Mouse (Mus musculus): ENCODE measurements around the gene Nrbp1.

Nrbp1 gene

GRCm38 (mm10) chr5:31240637-31241521 lies at the start of gene Nrbp1, which contains the start of gene Gm9970:
Nrbp1 (plus strand) TSS chr5:31240864.
Gm9970 (minus strand) TSS chr5:31241232.
- in situ Hi-C loops (cut with MboI; ENCODE audit: low pct_unique_long_range_greater_than_20kb in 1 of 2, low sequenced_read_pairs in 2 of 2, unreplicated experiment in 1 of 2), result no loop called here

GRCm38 (mm10) chr5:31192045-31192938 lies 48.4 kb upstream of the Nrbp1 start:
- in situ Hi-C loops (cut with MboI; ENCODE audit: low pct_unique_long_range_greater_than_20kb in 1 of 2, low sequenced_read_pairs in 2 of 2, unreplicated experiment in 1 of 2), result no loop called here

- in situ Hi-C loops (cut with MboI; ENCODE audit: low pct_unique_long_range_greater_than_20kb in 1 of 2, low sequenced_read_pairs in 2 of 2, unreplicated experiment in 1 of 2), result no loop called here
These were observed 47.6 kb upstream of the Nrbp1 start, which contains the start of the genes Snx17 and Eif2b4 for GRCm38 (mm10) chr5:31192939-31193630. Snx17 (plus strand) TSS chr5:31193227. Eif2b4 (minus strand) TSS chr5:31193430.

- in situ Hi-C loops (cut with MboI; ENCODE audit: low pct_unique_long_range_greater_than_20kb in 1 of 2, low sequenced_read_pairs in 2 of 2, unreplicated experiment in 1 of 2), result no loop called here
These were observed 46.9 kb upstream of the Nrbp1 start for GRCm38 (mm10) chr5:31193631-31194281.

- in situ Hi-C loops (cut with MboI; ENCODE audit: low pct_unique_long_range_greater_than_20kb in 1 of 2, low sequenced_read_pairs in 2 of 2, unreplicated experiment in 1 of 2), result no loop called here
These were observed 45.9 kb upstream of the Nrbp1 start for GRCm38 (mm10) chr5:31194486-31195485.

GRCm38 (mm10) chr5:31195671-31196070 lies 45.0 kb upstream of the Nrbp1 start:
- in situ Hi-C loops (cut with MboI; ENCODE audit: low pct_unique_long_range_greater_than_20kb in 1 of 2, low sequenced_read_pairs in 2 of 2, unreplicated experiment in 1 of 2), result no loop called here

GRCm38 (mm10) chr5:31196207-31196606 lies 44.5 kb upstream of the Nrbp1 start:
- in situ Hi-C loops (cut with MboI; ENCODE audit: low pct_unique_long_range_greater_than_20kb in 1 of 2, low sequenced_read_pairs in 2 of 2, unreplicated experiment in 1 of 2), result no loop called here

- in situ Hi-C loops (cut with MboI; ENCODE audit: low pct_unique_long_range_greater_than_20kb in 1 of 2, low sequenced_read_pairs in 2 of 2, unreplicated experiment in 1 of 2), result no loop called here
These were observed 43.6 kb upstream of the Nrbp1 start for GRCm38 (mm10) chr5:31197072-31197471.

- in situ Hi-C loops (cut with MboI; ENCODE audit: low pct_unique_long_range_greater_than_20kb in 1 of 2, low sequenced_read_pairs in 2 of 2, unreplicated experiment in 1 of 2), result no loop called here
These were observed 42.5 kb upstream of the Nrbp1 start for GRCm38 (mm10) chr5:31198170-31198569.

- in situ Hi-C loops (cut with MboI; ENCODE audit: low pct_unique_long_range_greater_than_20kb in 1 of 2, low sequenced_read_pairs in 2 of 2, unreplicated experiment in 1 of 2), result no loop called here
These were observed 41.9 kb upstream of the Nrbp1 start for GRCm38 (mm10) chr5:31198616-31199320.

GRCm38 (mm10) chr5:31199321-31199892 lies 41.3 kb upstream of the Nrbp1 start:
- in situ Hi-C loops (cut with MboI; ENCODE audit: low pct_unique_long_range_greater_than_20kb in 1 of 2, low sequenced_read_pairs in 2 of 2, unreplicated experiment in 1 of 2), result no loop called here

GRCm38 (mm10) chr5:31199893-31200292 lies 40.8 kb upstream of the Nrbp1 start:
- in situ Hi-C loops (cut with MboI; ENCODE audit: low pct_unique_long_range_greater_than_20kb in 1 of 2, low sequenced_read_pairs in 2 of 2, unreplicated experiment in 1 of 2), result no loop called here

- in situ Hi-C loops (cut with MboI; ENCODE audit: low pct_unique_long_range_greater_than_20kb in 1 of 2, low sequenced_read_pairs in 2 of 2, unreplicated experiment in 1 of 2), result no loop called here
These were observed 40.3 kb upstream of the Nrbp1 start for GRCm38 (mm10) chr5:31200327-31200768.

- in situ Hi-C loops (cut with MboI; ENCODE audit: low pct_unique_long_range_greater_than_20kb in 1 of 2, low sequenced_read_pairs in 2 of 2, unreplicated experiment in 1 of 2), result no loop called here
These were observed 39.5 kb upstream of the Nrbp1 start for GRCm38 (mm10) chr5:31201042-31201741.

- in situ Hi-C loops (cut with MboI; ENCODE audit: low pct_unique_long_range_greater_than_20kb in 1 of 2, low sequenced_read_pairs in 2 of 2, unreplicated experiment in 1 of 2), result no loop called here
These were observed 38.7 kb upstream of the Nrbp1 start, which contains the start of gene Zfp513 for GRCm38 (mm10) chr5:31201742-31202590. Zfp513 (minus strand) TSS chr5:31202303.

Data from mouse embryonic stem cell (cell line).